Mouse (Mus musculus): ENCODE measurements around the gene Carmil2. TPM values are rescaled to one million over a fixed set of nuclear protein-coding genes. Genes with fewer than 3 reads are reported as not detected.

Carmil2 gene
- polyA plus RNA-seq, 1 experiment from 2014 or later = 1.4 TPM

DNA sequence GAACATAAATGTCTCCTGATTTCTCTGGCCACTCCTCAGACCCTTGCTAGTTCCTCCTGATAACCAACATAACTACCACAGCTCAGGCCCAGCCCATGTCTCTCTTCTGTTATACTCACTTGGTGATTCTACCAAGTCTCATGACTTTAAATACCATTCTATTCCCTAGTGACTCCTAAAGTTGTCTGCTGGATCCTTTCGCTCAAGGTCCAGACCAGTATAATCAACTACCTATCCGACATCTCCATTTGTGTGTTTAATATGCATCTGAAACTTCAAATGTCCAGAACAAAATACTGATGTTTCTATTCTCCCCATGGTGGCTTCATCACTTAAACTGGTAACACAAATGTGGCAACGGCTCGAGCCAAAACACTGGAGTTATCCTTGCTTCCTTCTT, 57.2 kb downstream of the Carmil2 start:
- no peak overlapping the region for H3K9ac ChIP-seq
- no peak overlapping the region for H3K27ac ChIP-seq
- 83% methylated on average over 4 of the region's 4 CpGs for WGBS
- no peak overlapping the region for H3K4me2 ChIP-seq
- no peaks in the 10 kb centered on the region for H3K4me1 ChIP-seq
- no peaks in the 10 kb centered on the region for H3K9me3 ChIP-seq
- ATAC-seq (ENCODE audit: insufficient read depth, low FRiP score, low read depth) = no peak
- H3K4me3 ChIP-seq (replicated peaks) = no peak overlapping the region
- no peaks in the 10 kb centered on the region for H3K27me3 ChIP-seq (replicated peaks)
- H3K36me3 ChIP-seq = no peaks in the 10 kb centered on the region

Other genes starting within 250 kb of the Carmil2 start
- gene Tppp3, start 214.7 kb upstream of the Carmil2 start, polyA plus RNA-seq (2015; fragmentation: Nextera tagmentation; extraction: Ambion mirVana) = 44.7 and 45.5 TPM in 2 replicates
- 32.2 and 34.7 TPM in 2 replicates for gene Zdhhc1, start 189.4 kb upstream of the Carmil2 start, polyA plus RNA-seq (2015; fragmentation: Nextera tagmentation; extraction: Ambion mirVana)
- gene Hsd11b2, start 167.5 kb upstream of the Carmil2 start, polyA plus RNA-seq (2015; fragmentation: Nextera tagmentation; extraction: Ambion mirVana) = 2.5 and 2.7 TPM in 2 replicates
- gene Atp6v0d1, start 120.2 kb upstream of the Carmil2 start, polyA plus RNA-seq (2015; fragmentation: Nextera tagmentation; extraction: Ambion mirVana) = 73.2 and 75.8 TPM in 2 replicates
- gene Ripor1, start 81.0 kb upstream of the Carmil2 start, polyA plus RNA-seq (2015; fragmentation: Nextera tagmentation; extraction: Ambion mirVana) = 21.0 and 23.4 TPM in 2 replicates
- gene Ctcf, start 49.7 kb upstream of the Carmil2 start, polyA plus RNA-seq (2015; fragmentation: Nextera tagmentation; extraction: Ambion mirVana) = 109 and 112 TPM in 2 replicates
- gene Agrp, start 48.9 kb upstream of the Carmil2 start, polyA plus RNA-seq (2015; fragmentation: Nextera tagmentation; extraction: Ambion mirVana) = 0.77 and 1.1 TPM in 2 replicates
- gene Acd, start 14.8 kb downstream of the Carmil2 start, polyA plus RNA-seq (2015; fragmentation: Nextera tagmentation; extraction: Ambion mirVana) = 45.0 and 52.8 TPM in 2 replicates
- gene Pard6a, start 14.9 kb downstream of the Carmil2 start, polyA plus RNA-seq (2015; fragmentation: Nextera tagmentation; extraction: Ambion mirVana) = 14.9 and 15.0 TPM in 2 replicates
- gene 4933405L10Rik, start 21.4 kb downstream of the Carmil2 start, polyA plus RNA-seq (2015; fragmentation: Nextera tagmentation; extraction: Ambion mirVana) = 0.19 TPM in 1 of 2 replicates, not detected in the other
- gene Enkd1, start 21.9 kb downstream of the Carmil2 start, polyA plus RNA-seq (2015; fragmentation: Nextera tagmentation; extraction: Ambion mirVana) = 18.0 and 18.1 TPM in 2 replicates
- gene Gfod2, start 72.4 kb downstream of the Carmil2 start, polyA plus RNA-seq (2015; fragmentation: Nextera tagmentation; extraction: Ambion mirVana) = 16.0 and 16.2 TPM in 2 replicates
- gene Ranbp10, start 141.1 kb downstream of the Carmil2 start, polyA plus RNA-seq (2015; fragmentation: Nextera tagmentation; extraction: Ambion mirVana) = 13.1 and 13.4 TPM in 2 replicates
- not detected in 2 replicates for gene Tsnaxip1, start 141.5 kb downstream of the Carmil2 start, polyA plus RNA-seq (2015; fragmentation: Nextera tagmentation; extraction: Ambion mirVana)
- 38.0 and 41.2 TPM in 2 replicates for gene Cenpt, start 167.0 kb downstream of the Carmil2 start, polyA plus RNA-seq (2015; fragmentation: Nextera tagmentation; extraction: Ambion mirVana)
- 61.6 and 63.3 TPM in 2 replicates for gene Thap11, start 168.9 kb downstream of the Carmil2 start, polyA plus RNA-seq (2015; fragmentation: Nextera tagmentation; extraction: Ambion mirVana)
- gene Nutf2, start 174.3 kb downstream of the Carmil2 start, polyA plus RNA-seq (2015; fragmentation: Nextera tagmentation; extraction: Ambion mirVana) = 151 and 214 TPM in 2 replicates
- 35.7 and 41.9 TPM in 2 replicates for gene Edc4, start 194.6 kb downstream of the Carmil2 start, polyA plus RNA-seq (2015; fragmentation: Nextera tagmentation; extraction: Ambion mirVana)
- gene Nrn1l, start 207.3 kb downstream of the Carmil2 start, polyA plus RNA-seq (2015; fragmentation: Nextera tagmentation; extraction: Ambion mirVana) = 0.31 and 0.63 TPM in 2 replicates
- gene Pskh1, start 214.2 kb downstream of the Carmil2 start, polyA plus RNA-seq (2015; fragmentation: Nextera tagmentation; extraction: Ambion mirVana) = 28.7 and 30.7 TPM in 2 replicates
- 1.9 and 3.8 TPM in 2 replicates for gene Ctrl, start 247.6 kb downstream of the Carmil2 start, polyA plus RNA-seq (2015; fragmentation: Nextera tagmentation; extraction: Ambion mirVana)

Measured in stomach, embryonic 15.5 days (tissue).